Mouse (Mus musculus) kidney, embryonic 15.5 days (tissue): ENCODE measurements around the gene Cdk5r1. TPM values are rescaled to one million over a fixed set of nuclear protein-coding genes. Genes with fewer than 3 reads are reported as not detected.

ENCODE experiments used
- ATAC-seq: fragments of 200-750 bp; cut with Nextera tagmentation; replicated peaks from 2 replicates; pipeline ENCODE4 v1.8.0; 2017; ENCODE audit warnings: moderate TSS enrichment; ENCODE audit not compliant: low FRiP score
- H3K27ac ChIP-seq: fragments of 300-500 bp; sonication (generic); 2 replicates; pipeline ENCODE4 v1.5.1; 2015; ENCODE audit warnings: mild to moderate bottlenecking, inconsistent platforms
- H3K27me3 ChIP-seq: fragments of 300-500 bp; sonication (generic); 2 replicates; pipeline ENCODE4 v1.6.1; 2015; ENCODE audit warnings: inconsistent platforms
- H3K36me3 ChIP-seq: fragments of 300-500 bp; sonication (generic); 2 replicates; pipeline ENCODE4 v1.6.1; 2015; ENCODE audit warnings: inconsistent platforms
- H3K4me1 ChIP-seq: fragments of 300-500 bp; sonication (generic); 2 replicates; pipeline ENCODE4 v1.6.1; 2015; ENCODE audit warnings: inconsistent platforms
- H3K4me2 ChIP-seq: fragments of 300-500 bp; sonication (generic); 2 replicates; pipeline ENCODE4 v1.6.1; 2015; ENCODE audit warnings: moderate library complexity, mild to moderate bottlenecking, inconsistent platforms
- H3K4me3 ChIP-seq: fragments of 300-500 bp; sonication (generic); replicated peaks from 2 replicates; pipeline ENCODE4 v1.5.1; 2015; ENCODE audit warnings: mild to moderate bottlenecking, inconsistent platforms
- H3K9ac ChIP-seq: fragments of 300-500 bp; sonication (generic); 2 replicates; pipeline ENCODE4 v1.6.1; 2015; ENCODE audit warnings: mild to moderate bottlenecking, inconsistent platforms
- H3K9me3 ChIP-seq: fragments of 300-500 bp; sonication (generic); replicated peaks from 2 replicates; pipeline ENCODE4 v1.6.1; 2016; ENCODE audit warnings: inconsistent platforms
- WGBS: fragments of 180-500 bp; shearing (Covaris S2); methylation state at CpG from one replicate; pipeline ENCODE4 v1.1.7; 2015; ENCODE audit warnings: mixed read lengths; 5-methylcytosine and 5-hydroxymethylcytosine counted together
- polyA plus RNA-seq: library from polyadenylated mRNA; unstranded; fragments of >200 nt; fragmentation: Nextera tagmentation; extraction: Ambion mirVana; gene quantifications from 2 replicates; pipeline ENCODE4 v1.2.1, GENCODE M21; 2015

Cdk5r1 gene
- polyA plus RNA-seq, 1 experiment from 2014 or later = 1.3 TPM

DNA sequence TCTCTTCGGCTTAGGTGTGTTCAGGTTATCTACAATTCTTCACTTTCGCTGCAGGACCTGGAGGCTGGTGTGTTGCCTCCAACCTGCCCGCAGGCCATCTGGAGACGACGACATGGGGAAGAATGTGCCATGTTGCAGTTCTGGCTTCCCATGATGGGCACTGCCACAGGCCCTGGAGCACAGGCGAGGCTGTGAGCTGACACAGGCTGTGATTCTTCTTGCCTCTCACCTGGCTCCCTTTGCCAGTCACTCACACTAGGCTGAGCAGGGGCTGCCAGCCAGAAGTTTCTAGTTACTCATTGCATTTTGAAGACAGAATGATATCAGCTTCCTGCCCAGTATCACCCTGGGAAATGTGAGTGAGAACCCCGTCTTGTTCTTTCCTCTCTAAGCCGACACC, 52.3 kb downstream of the Cdk5r1 start:
- no peak for ATAC-seq
- H3K9ac ChIP-seq = no peak overlapping the region
- 79% methylated on average over 8 of the region's 8 CpGs for WGBS

More for the DNA sequence above, 52.3 kb downstream of the Cdk5r1 start:
- H3K9me3 ChIP-seq = no peaks in the 10 kb centered on the region
- no peaks in the 10 kb centered on the region for H3K36me3 ChIP-seq
- no peak overlapping the region for H3K4me2 ChIP-seq
- H3K27me3 ChIP-seq = no peaks in the 10 kb centered on the region
- no peaks in the 10 kb centered on the region for H3K4me1 ChIP-seq
- H3K27ac ChIP-seq = no peak overlapping the region
- H3K4me3 ChIP-seq = no peak overlapping the region

Other genes starting within 250 kb of the Cdk5r1 start
- gene Rhbdl3, start 176.1 kb upstream of the Cdk5r1 start, polyA plus RNA-seq = 2.5 and 2.9 TPM in 2 replicates
- gene 5730455P16Rik, start 99.0 kb upstream of the Cdk5r1 start, polyA plus RNA-seq = 20.7 and 21.2 TPM in 2 replicates
- gene Zfp207, start 93.7 kb upstream of the Cdk5r1 start, polyA plus RNA-seq = 243 and 252 TPM in 2 replicates
- 306 and 318 TPM in 2 replicates for gene Psmd11, start 48.4 kb upstream of the Cdk5r1 start, polyA plus RNA-seq